Mouse (Mus musculus): ENCODE data around the gene Ppp1r8. TPM values are rescaled to one million over a fixed set of nuclear protein-coding genes. Genes with fewer than 3 reads are reported as not detected.

Gene Ppp1r8
- 34.5 and 35.2 TPM in 2 replicates for polyA plus RNA-seq (2015; fragmentation: Nextera tagmentation; extraction: Ambion mirVana)

GRCm38 (mm10) chr4:132842970-132843704 lies at the start of gene Ppp1r8:
Gene Ppp1r8, minus strand, starts transcription at chr4:132843169.

GRCm38 (mm10) chr4:132884064-132884843 lies 41.3 kb upstream of the Ppp1r8 start, which contains the start of gene Stx12:
Gene Stx12, minus strand, starts transcription at chr4:132884509.

GRCm38 (mm10) chr4:132796196-132796886 lies 46.6 kb downstream of the Ppp1r8 start, which contains the start of gene Themis2:
Gene Themis2, minus strand, starts transcription at chr4:132796387.

Other genes with a start within 250 kb of the Ppp1r8 start
- gene Eya3, start 204.2 kb downstream of the Ppp1r8 start, polyA plus RNA-seq (2015; fragmentation: Nextera tagmentation; extraction: Ambion mirVana), result 6.5 and 6.9 TPM in 2 replicates
- gene Xkr8, start 110.6 kb downstream of the Ppp1r8 start, polyA plus RNA-seq (2015; fragmentation: Nextera tagmentation; extraction: Ambion mirVana), result 6.4 and 8.7 TPM in 2 replicates
- gene Smpdl3b, start 85.9 kb downstream of the Ppp1r8 start, polyA plus RNA-seq (2015; fragmentation: Nextera tagmentation; extraction: Ambion mirVana), result 1.5 TPM in 2 replicates
- 30.8 and 33.0 TPM in 2 replicates for gene Rpa2, start 74.8 kb downstream of the Ppp1r8 start, polyA plus RNA-seq (2015; fragmentation: Nextera tagmentation; extraction: Ambion mirVana)
- 0.59 and 0.64 TPM in 2 replicates for gene Themis2, start 46.8 kb downstream of the Ppp1r8 start, polyA plus RNA-seq (2015; fragmentation: Nextera tagmentation; extraction: Ambion mirVana)
- 112 and 118 TPM in 2 replicates for gene Stx12, start 41.3 kb upstream of the Ppp1r8 start, polyA plus RNA-seq (2015; fragmentation: Nextera tagmentation; extraction: Ambion mirVana)
- 34.6 and 36.4 TPM in 2 replicates for gene Fam76a, start 79.4 kb upstream of the Ppp1r8 start, polyA plus RNA-seq (2015; fragmentation: Nextera tagmentation; extraction: Ambion mirVana)
- 0.13 and 0.19 TPM in 2 replicates for gene Fgr, start 130.9 kb upstream of the Ppp1r8 start, polyA plus RNA-seq (2015; fragmentation: Nextera tagmentation; extraction: Ambion mirVana)
- 9.0 and 11.8 TPM in 2 replicates for gene Ahdc1, start 168.1 kb upstream of the Ppp1r8 start, polyA plus RNA-seq (2015; fragmentation: Nextera tagmentation; extraction: Ambion mirVana)

Measured in neural tube, postnatal 0 days (tissue).